10 mouse cellular contexts compared by ENCODE assay signal in the genomic region with DNA sequence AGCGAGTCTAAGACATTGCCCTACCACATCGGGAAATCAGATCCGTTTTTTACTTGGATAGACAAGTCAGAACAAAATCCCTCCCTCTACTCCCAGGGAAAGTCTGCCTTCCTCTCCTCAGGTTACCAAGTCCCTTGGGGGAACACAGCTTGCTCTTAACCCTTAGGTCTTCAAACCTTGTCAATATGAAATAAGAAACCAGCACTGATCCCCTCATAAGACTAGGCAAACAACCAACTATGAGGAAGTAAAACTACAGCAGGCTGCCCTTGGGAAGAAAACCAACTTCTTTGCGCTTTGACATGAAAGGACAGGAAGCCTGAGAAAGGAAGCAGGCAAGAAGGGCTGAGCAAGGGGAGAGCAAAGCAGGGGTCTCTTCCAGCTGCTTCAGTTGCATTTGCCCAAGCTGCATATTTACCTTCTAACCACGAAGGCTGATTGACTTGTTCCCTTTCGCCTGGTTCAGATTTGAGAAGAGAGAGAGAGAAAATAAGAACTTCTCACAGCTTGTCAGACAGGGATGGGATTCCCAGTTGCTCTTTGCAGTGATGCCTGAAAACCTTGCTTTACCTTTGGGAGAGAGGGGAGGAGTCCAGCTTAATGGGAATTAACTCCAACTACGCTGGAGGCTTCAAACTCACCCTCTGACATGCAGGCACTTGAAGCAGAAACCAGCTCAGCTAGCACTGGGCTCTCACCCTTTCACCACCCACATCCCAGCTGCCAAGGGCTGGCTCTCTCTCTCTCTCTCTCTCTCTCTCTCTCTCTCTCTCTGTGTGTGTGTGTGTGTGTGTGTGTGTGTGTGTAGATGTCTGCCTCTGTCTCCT. TPM values are rescaled to one million over a fixed set of nuclear protein-coding genes. Genes with fewer than 3 reads are reported as not detected.
A peak's percentile ranks its signal among the peaks of the same experiment; 100 is the strongest.
DNase-seq lines count a peak whose midpoint lies in the region; ATAC-seq lines count a peak whose summit lies in the region.
"Had no signal": no experiment of that assay in that cellular context is flagged by ENCODE, and none has a peak within 500 bp of the region (broad histone marks: within the 10 kb centered on the region; RNA-seq: fewer than 3 reads in every experiment).

A gene (minus strand): TSS at position 713 of the 827 bp plus-strand sequence.

- H3K27me3 ChIP-seq in heart, embryonic 13.5 days (replicated peaks) = no peaks in the 10 kb centered on the region
- no peaks in the 10 kb centered on the region for H3K27me3 ChIP-seq in limb, embryonic 15.5 days
- H3K27me3 ChIP-seq in forebrain, embryonic 13.5 days = no peaks in the 10 kb centered on the region

- H3K4me2 ChIP-seq in heart, embryonic 13.5 days = peak within 1 kb of the TSS; percentile 37
- no peak within 1 kb of the TSS for H3K4me2 ChIP-seq in limb, embryonic 15.5 days
- no peak within 1 kb of the TSS for H3K4me2 ChIP-seq in forebrain, embryonic 13.5 days
- H3K4me2 ChIP-seq: midbrain, embryonic 11.5 days had no signal

- no peak for ATAC-seq in heart, embryonic 13.5 days (ENCODE audit: extremely low read depth, insufficient number of reproducible peaks, low FRiP score, low TSS enrichment)
- peak; percentile 71; the same call in 1 of the 2 replicates for ATAC-seq in limb, embryonic 15.5 days (ENCODE audit: insufficient number of reproducible peaks, low FRiP score, low TSS enrichment, low read depth)
- no peak for ATAC-seq in forebrain, embryonic 13.5 days

- H3K36me3 ChIP-seq in heart, embryonic 13.5 days = no peaks in the 10 kb centered on the region
- H3K36me3 ChIP-seq in limb, embryonic 15.5 days = no peaks in the 10 kb centered on the region
- no peaks in the 10 kb centered on the region for H3K36me3 ChIP-seq in forebrain, embryonic 13.5 days (ENCODE audit: poor library complexity, severe bottlenecking)

- DNase-seq in heart, adult 9 months (ENCODE audit: low spot score in 2 of 2) = no peak
- peak; percentile 0 for DNase-seq in retina, postnatal 1 day
- no peak for DNase-seq in retina, embryonic 14.5 days (ENCODE audit: low spot score)
- no peak for DNase-seq in left cerebral cortex, adult 11 months (ENCODE audit: low spot score)
- no peak for DNase-seq in lung, postnatal 10 days
- DNase-seq: cerebellum, adult 8-10 months had no signal

- H3K27ac ChIP-seq in heart, embryonic 13.5 days (replicated peaks) = no peak within 1 kb of the TSS
- peak within 1 kb of the TSS; percentile 65; the same call in 1 of the 2 replicates for H3K27ac ChIP-seq in limb, embryonic 15.5 days
- H3K27ac ChIP-seq in forebrain, embryonic 13.5 days = no peak within 1 kb of the TSS

- 0 out of 2 replicates have a peak within 1 kb of the TSS, but pooled peaks have one; percentile 3 for H3K4me3 ChIP-seq in heart, embryonic 13.5 days
- H3K4me3 ChIP-seq in limb, embryonic 15.5 days = peak within 1 kb of the TSS; percentile 19
- H3K4me3 ChIP-seq in forebrain, embryonic 13.5 days = no peak within 1 kb of the TSS

- no peak within 1 kb of the TSS for H3K9ac ChIP-seq in heart, embryonic 13.5 days
- H3K9ac ChIP-seq in limb, embryonic 15.5 days = no peak within 1 kb of the TSS
- H3K9ac ChIP-seq in forebrain, embryonic 13.5 days = no peak within 1 kb of the TSS

- no peaks in the 10 kb centered on the region for H3K4me1 ChIP-seq in heart, embryonic 13.5 days
- H3K4me1 ChIP-seq in limb, embryonic 15.5 days = no peaks in the 10 kb centered on the region
- H3K4me1 ChIP-seq in forebrain, embryonic 13.5 days = no peaks in the 10 kb centered on the region

- WGBS in heart, embryonic 13.5 days = 17% methylated on average over 7 of the region's 7 CpGs
- 23% methylated on average over 7 of the region's 7 CpGs for WGBS in limb, embryonic 15.5 days
- WGBS in forebrain, embryonic 13.5 days = 45% methylated on average over 7 of the region's 7 CpGs

- no peaks in the 10 kb centered on the region for H3K9me3 ChIP-seq in heart, embryonic 13.5 days
- H3K9me3 ChIP-seq in limb, embryonic 15.5 days = no peaks in the 10 kb centered on the region
- H3K9me3 ChIP-seq in forebrain, embryonic 13.5 days (replicated peaks) = no peaks in the 10 kb centered on the region

RNA-seq across cellular contexts. Expression of the gene that starts here (rescaled TPM):
- polyA plus RNA-seq in heart, embryonic 13.5 days (2015; fragmentation: Nextera tagmentation; extraction: Ambion mirVana) = 0.27 TPM in 1 of 2 replicates, not detected in the other
- polyA plus RNA-seq in limb, embryonic 15.5 days (2015; fragmentation: Nextera tagmentation; extraction: Ambion mirVana) = 7.8 and 9.2 TPM in 2 replicates
- polyA plus RNA-seq in forebrain, embryonic 13.5 days (2015; fragmentation: Nextera tagmentation; extraction: Ambion mirVana) = 0.09 TPM in 1 of 2 replicates, not detected in the other
- polyA plus RNA-seq: midbrain, embryonic 11.5 days had no signal
